Mouse (Mus musculus): ENCODE data around the gene Med26.

Med26 gene

GRCm38 (mm10) chr8:72547802-72548643 is at the start of gene Med26:
Gene Med26, minus strand, starts transcription at chr8:72548270.
- DNase-seq (ENCODE audit: low read depth): peak; percentile 100

- DNase-seq (ENCODE audit: low read depth): no peak
These were observed 42.1 kb upstream of the Med26 start for GRCm38 (mm10) chr8:72590198-72590597.

GRCm38 (mm10) chr8:72589286-72589685 is 41.2 kb upstream of the Med26 start:
- no peak for DNase-seq (ENCODE audit: low read depth)

- DNase-seq (ENCODE audit: low read depth): no peak
These were observed 40.8 kb upstream of the Med26 start for GRCm38 (mm10) chr8:72588865-72589264.

GRCm38 (mm10) chr8:72587806-72588205 is 39.7 kb upstream of the Med26 start:
- DNase-seq (ENCODE audit: low read depth): no peak

- DNase-seq (ENCODE audit: low read depth): no peak
These were observed 36.3 kb upstream of the Med26 start for GRCm38 (mm10) chr8:72584390-72584789.

GRCm38 (mm10) chr8:72583056-72583771 is 35.1 kb upstream of the Med26 start:
- peak; percentile 45 for DNase-seq (ENCODE audit: low read depth)

- DNase-seq (ENCODE audit: low read depth): no peak
These were observed 31.3 kb upstream of the Med26 start for GRCm38 (mm10) chr8:72579374-72579773.

GRCm38 (mm10) chr8:72577941-72578340 is 29.9 kb upstream of the Med26 start:
- no peak for DNase-seq (ENCODE audit: low read depth)

GRCm38 (mm10) chr8:72577266-72577665 is 29.2 kb upstream of the Med26 start:
- no peak for DNase-seq (ENCODE audit: low read depth)

GRCm38 (mm10) chr8:72575915-72576314 is 27.8 kb upstream of the Med26 start:
- no peak for DNase-seq (ENCODE audit: low read depth)

- DNase-seq (ENCODE audit: low read depth): no peak
These were observed 25.4 kb upstream of the Med26 start for GRCm38 (mm10) chr8:72573450-72573849.

GRCm38 (mm10) chr8:72572507-72572906 is 24.4 kb upstream of the Med26 start:
- no peak for DNase-seq (ENCODE audit: low read depth)

GRCm38 (mm10) chr8:72571611-72572473 is 23.8 kb upstream of the Med26 start, which contains the start of gene Tmem38a:
Gene Tmem38a, plus strand, starts transcription at chr8:72572055.
- no peak for DNase-seq (ENCODE audit: low read depth)

GRCm38 (mm10) chr8:72570633-72571610 is 22.9 kb upstream of the Med26 start, which contains the start of gene Smim7:
Gene Smim7, minus strand, starts transcription at chr8:72571088.
- peak; percentile 98 for DNase-seq (ENCODE audit: low read depth)

- DNase-seq (ENCODE audit: low read depth): no peak
These were observed 17.9 kb upstream of the Med26 start for GRCm38 (mm10) chr8:72565970-72566369.

GRCm38 (mm10) chr8:72561111-72561689 is 13.1 kb upstream of the Med26 start:
- DNase-seq (ENCODE audit: low read depth): no peak

GRCm38 (mm10) chr8:72555770-72556169 is 7.7 kb upstream of the Med26 start:
- no peak for DNase-seq (ENCODE audit: low read depth)

- no peak for DNase-seq (ENCODE audit: low read depth)
These were observed 1.3 kb upstream of the Med26 start for GRCm38 (mm10) chr8:72549314-72549892.

- DNase-seq (ENCODE audit: low read depth): no peak
These were observed 709 bp upstream of the Med26 start for GRCm38 (mm10) chr8:72548644-72549313.
